Mouse (Mus musculus) kidney, postnatal 36 days (tissue): ENCODE data around the gene Pik3cb.

Experiments used
- DNase-seq, 2 experiments: peaks; one replicate each; pipeline ENCODE4 v3.0.0; 2021 to 2022; ENCODE audit warnings: mixed read lengths in 2 of 2

Gene Pik3cb

DNA sequence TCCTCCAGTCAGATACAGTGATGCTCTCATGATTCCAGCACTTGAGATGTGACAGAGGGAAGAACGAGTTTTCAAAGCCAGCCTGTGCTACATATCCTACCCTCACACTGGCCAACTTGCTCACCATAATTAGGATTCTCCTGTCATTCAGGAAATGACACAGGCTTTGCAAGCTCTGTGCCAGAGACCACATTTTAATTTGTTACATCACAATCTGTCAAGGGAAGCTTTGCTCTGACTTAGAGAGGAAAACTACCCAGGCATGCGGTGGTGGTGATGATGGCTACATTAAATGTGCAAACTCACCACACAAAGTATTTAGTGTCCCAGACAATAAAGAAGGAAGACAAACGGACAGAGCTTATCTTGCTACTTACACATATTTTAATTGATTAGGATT is 59.1 kb downstream of the Pik3cb start:
- DNase-seq = no peak

DNA sequence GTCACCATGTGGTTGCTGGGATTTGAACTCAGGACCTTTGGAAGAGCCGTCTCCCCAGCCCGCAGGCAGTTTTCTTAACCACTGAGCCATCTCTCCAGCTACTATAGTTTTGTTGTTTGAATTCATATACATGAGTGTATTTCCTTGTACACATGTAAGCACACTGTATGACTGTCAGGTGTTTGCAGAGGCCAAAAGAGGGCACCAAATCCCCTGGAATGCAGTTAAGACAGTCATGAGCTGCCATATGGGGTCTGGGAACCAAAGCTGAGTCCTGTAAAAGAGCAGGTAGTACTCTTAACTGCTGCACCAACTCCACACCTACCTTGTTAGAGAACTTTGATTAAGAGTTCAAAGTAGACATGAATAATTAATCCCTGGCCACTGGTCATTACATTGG is 59.8 kb downstream of the Pik3cb start:
- peak; percentile 17 to 35 for DNase-seq

DNA sequence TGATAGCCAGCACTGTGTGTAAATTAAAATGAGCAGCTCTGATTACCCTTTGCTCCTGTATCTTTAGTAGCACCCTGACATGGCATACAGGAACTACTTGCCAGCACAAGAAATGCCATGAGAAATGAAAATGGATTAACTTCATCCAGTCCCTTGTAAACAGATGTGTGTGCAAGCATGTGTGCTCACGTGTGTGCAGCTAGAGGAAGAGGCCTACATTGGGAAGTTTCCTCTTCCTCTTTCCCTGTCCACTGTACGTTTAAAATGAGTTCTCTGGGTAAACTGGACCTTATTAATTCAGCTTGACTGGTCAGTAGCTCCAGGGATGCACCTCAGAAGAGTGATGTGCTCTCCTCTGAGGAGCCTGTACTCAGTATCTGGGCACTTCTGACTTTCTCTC is 66.0 kb downstream of the Pik3cb start:
- no peak for DNase-seq

DNA sequence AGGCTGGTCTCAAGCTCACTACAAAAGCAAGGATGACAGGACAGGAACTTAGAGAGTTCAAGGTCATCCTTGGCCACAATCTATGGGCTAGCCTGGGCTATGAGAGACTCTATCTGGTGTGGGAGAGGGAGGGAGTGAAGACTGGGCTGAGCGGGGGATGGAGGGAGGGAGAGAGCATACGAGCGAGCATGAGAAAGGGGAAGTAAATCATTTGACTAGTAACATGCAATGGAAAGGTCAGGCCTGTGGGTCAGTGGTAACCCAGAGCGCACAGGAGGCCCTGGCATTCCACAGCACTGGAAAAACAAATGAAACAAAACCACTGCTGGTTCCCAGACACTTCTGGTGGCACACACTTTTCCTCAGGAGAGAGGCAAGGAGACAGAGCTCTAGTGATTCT is 67.9 kb downstream of the Pik3cb start:
- DNase-seq = no peak

DNA sequence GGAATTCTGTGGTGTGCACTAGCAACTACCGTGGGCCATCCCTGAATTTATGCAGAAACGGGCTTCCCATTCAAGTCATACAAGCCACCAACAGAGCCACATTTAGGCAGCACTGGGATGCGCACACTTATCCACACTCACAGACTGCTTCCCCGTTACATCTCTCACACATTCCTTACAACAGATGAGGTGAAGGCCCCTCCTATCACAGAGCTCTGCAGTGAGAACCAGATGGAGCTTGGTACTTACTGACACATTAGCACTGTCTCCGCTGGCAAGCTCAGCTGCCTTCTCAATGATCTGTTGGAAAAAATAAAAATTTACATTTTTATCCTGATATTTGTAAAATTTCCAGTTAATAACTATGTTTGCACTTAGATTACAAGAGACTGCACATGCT is 75.1 kb downstream of the Pik3cb start:
- DNase-seq = no peak

DNA sequence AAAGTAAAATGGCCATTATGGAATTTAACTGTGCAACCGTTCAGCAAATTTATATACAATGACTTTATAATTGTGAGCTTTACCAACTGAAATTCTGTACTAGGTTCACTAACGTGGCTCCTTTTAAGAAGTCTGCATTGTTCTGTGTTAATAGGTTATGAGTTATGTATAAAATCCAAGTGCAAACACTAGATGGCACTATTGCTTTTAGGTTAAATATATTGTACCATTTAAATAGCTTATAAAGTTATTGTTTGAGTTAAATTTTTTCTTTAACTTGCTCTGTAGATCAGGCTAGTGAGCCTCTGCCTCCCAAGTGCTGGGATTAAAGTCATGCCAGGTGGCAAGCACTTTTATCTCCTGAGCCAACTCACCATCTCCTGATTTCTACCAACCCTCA is 76.2 kb downstream of the Pik3cb start:
- DNase-seq = peak in 1 of 2 experiments; percentile 42

DNA sequence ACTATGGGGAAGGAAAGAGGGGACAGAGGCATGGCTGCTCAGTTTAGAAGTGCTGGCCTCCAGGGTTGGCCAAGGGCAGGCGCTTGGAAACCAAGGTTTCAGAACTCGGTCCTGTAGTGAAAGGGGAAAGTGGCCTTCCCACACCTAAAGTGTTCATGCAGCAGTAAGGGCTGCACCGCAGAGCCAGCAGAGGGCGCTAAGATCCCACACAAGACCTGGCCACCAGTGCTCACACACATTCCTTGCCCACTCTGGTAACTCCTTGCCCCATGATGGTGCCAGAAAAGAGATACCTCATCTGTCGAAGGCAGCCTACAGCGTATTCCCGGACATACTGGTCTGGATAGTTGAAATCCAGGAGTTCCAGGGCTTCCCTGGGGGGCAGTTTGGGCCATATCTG is 77.9 kb downstream of the Pik3cb start:
- peak; percentile 66 to 90 for DNase-seq

DNA sequence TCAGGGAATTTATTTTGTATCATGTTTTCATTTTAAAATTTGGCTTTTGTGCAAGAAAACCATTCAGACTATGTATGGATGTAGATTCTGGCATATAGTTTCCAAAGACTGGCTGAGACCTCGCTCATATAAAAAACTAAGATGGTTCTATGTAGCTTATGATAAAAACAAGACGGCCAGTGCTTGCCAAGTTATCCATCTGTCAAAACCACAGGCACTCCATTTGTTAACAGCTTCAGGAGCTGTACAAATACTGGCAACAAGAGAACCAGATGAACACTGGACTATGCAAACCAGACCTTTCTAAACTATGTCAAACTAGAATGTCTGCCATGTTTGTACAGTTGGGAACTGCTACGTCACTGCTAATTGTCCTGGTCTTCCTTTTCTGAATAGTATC is 82.7 kb downstream of the Pik3cb start:
- DNase-seq = no peak

DNA sequence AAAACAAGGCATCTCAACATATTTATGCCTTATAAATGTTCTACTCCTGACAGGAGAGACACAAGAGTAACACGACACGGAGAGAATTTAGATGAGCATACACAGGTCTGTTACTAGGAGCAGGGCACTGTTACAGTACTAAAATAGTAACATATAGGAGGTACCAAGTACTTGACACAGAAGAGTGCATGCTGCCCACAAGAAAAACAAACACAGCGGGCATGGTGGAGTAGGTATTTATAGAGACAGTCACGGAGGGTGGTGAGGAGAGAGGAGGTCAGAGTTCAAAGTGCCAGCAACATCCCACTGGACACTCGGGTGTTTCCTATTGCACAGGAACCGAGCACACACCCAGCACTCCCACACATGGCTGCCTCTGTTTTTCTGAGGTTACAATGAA is 90.7 kb downstream of the Pik3cb start:
- DNase-seq = peak in 1 of 2 experiments; percentile 11

DNA sequence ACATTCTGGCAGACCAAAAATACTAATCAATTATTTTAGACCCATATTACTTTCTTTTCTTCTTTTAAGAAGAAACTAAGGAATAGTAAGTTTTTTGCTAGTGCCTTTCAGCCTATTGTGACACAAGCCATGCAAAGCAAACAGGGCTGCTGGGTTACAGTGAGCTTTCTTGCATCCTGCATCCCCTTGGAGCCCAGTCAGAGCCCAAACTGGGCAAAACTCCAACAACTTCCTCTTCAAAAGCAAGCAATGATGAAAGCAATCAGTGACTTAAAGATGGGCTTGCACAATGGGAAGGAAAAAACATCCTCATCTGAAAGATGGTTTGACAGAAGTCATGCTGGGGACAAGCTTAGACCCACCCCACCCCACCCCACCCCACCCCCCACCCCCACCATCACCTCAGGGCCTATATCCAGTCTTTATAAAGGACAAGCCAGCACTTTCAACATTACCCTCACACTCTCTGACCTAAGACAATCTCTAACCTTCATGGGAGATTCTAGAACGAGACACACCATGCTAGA is 91.6 kb downstream of the Pik3cb start:
- DNase-seq = peak; percentile 33 to 41

DNA sequence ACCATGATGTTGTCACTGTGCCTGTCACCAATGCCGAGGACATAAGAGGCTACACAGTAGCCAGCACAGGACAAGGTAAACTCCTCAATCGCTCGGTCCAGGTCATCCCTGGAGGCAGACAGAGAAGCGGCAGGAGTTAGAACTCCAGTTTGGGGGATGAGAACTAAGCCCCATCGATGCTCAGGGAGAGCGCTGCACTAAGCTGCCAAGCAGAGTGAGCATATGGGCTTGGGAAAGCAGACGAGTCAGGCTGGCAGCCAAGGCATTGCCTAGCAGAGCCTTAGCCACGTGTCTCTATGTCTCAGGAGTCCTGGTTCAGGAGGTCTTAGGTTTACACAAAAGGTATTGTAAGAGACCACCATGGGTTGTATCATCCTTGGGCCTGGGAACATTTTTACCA is 95.7 kb downstream of the Pik3cb start:
- DNase-seq = no peak

DNA sequence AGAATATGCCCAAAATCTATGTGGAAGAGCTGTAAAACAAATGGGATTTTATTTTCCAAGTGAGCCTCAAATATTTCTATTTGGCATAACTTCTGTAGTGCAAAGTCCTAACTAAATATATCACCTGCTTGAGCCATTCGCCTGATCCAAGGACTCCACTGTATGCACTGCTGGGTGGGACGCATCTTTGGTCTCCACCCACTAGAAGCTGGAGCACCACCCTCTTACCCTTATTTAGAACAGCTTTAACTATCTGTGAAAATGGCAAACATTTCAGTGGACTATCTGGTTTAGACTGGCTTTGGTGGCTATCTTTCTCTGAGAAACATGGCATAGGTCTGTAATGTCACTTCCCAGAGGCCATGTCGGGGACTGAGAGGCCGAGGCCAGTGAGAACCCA is 97.8 kb downstream of the Pik3cb start:
- DNase-seq = no peak

DNA sequence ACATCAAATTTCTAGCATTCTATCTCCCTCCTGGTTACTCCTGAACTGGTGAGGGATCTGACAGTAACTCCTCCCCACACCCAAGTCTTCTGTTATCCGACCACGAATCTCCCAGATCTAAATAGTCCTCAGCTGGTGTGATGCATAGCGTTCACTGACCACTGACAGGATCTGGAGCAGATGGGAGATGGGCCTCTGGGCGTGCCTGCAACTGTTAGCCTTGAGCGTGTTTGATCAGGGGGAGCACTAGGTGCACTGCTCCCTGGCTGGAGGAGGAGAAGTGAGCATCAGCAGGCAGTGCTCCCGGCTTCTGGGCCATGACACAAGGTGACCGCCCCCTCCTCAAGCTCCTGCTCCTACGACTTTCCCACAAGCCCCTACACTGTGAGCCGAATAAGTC is 98.4 kb downstream of the Pik3cb start:
- DNase-seq = no peak

DNA sequence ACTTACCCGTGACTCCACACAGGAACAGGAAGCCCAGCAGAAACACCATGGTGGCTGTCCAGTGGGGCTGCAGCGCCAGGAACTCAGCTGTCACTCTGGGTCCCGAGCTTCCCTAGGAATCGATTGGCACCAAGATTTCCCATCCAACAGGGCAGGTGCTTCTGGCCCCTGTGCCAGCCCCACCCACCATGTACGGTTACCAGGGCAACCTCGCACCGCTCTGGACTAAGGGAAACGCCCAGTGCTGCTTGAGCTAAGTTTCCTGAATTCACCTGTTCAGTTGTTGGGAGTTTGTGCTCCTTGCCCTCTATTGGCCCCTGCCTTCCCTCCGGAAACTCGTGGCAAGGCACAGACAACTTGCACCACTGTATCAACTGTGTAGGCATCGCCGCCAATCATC is 104.8 kb downstream of the Pik3cb start, which contains the start of gene Gm1123:
Gm1123 (minus strand) TSS at position 141 of the 400 bp plus-strand sequence.
- DNase-seq = no peak

DNA sequence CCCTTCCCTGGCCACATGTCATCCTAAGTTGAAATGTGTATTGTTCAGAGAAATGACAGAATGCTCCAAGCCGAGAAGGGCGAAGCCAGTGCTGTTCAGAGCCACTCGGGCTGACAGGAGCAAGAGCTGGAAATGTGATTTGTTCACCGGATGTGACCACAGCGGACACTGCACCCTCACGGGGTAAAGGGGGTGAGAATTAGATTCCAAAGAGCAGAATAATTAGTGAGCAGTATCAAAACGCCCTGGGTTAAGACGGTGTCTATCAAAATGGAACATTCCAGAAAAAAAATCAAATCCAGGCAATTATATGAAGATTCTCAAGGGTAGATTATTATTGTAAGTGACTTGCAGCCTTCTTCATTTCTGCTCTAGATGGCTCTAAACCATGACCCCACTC is 106.3 kb downstream of the Pik3cb start:
- DNase-seq = no peak

DNA sequence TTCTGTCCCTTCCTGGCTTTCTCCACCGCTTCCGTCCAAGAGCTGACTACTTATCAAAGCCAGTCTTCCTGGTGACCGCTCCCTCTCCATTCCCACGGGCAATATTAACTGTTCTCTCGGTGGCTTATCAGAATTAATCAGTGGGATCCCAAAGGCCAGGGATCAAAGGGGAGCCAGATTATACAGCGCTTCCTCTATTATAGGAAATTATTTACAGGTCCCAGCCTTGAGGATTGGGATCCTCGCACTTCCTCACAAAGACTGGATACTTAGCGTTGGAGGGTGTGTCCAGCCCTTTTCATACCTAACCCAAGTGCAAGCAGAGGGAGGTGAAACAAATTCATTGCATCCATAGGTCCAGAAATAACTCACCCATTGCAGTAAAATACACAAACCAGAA is 108.4 kb downstream of the Pik3cb start:
- DNase-seq = no peak

DNA sequence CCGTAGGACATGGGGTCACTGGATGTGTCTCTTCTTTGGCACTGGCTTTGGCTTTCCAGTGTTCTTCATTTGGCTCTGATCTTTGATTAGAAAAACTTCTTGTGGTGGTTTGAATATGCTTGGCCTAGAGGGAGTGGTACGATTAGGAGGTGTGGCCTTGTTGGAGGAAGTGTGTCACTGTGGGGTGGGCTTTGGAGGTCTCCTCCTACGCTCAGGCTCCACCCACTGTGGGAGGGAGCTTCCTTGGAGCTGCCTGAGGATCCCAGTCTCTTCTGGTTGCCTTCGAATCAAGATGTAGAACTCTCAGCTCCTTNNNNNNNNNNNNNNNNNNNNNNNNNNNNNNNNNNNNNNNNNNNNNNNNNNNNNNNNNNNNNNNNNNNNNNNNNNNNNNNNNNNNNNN is 118.7 kb downstream of the Pik3cb start:
- DNase-seq = no peak

DNA sequence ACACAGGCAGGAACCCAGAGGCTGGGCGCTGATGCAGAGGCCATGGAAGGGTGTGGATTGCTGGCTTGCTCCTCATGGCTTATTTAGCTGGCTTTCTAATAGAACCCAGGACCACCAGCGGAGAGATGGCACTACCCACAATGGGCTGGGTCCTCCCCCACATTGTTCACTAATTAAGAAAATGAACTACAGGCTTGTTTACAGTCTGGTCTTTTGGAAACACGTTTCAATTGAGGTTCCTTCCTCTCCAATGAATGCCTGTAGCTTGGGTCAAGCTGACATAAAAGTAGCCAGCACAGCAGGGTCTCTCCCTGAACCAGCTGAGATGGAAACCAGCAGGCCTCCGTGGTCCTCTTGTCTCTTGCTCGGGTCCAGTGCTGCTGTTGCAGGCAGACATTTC is 119.3 kb downstream of the Pik3cb start:
- no peak for DNase-seq

DNA sequence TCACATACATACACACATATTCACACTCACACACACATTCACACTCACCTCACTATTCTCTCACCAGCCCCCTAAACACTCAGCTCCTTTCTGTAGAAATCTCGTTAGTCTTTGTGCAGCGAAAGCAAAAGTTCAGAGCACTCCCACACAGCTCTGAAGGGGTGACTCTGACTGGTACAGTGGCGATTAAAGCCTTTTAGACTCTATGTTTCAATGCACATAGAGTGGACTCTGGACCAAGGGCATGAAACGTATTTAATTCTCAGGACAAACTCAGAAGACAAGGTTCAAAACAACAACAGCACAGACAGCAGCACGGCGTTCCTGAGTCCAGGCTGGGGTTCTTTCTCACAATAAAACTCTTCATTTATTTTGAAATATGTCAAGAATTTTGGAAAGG is 122.7 kb downstream of the Pik3cb start:
- peak; percentile 48 to 70 for DNase-seq

DNA sequence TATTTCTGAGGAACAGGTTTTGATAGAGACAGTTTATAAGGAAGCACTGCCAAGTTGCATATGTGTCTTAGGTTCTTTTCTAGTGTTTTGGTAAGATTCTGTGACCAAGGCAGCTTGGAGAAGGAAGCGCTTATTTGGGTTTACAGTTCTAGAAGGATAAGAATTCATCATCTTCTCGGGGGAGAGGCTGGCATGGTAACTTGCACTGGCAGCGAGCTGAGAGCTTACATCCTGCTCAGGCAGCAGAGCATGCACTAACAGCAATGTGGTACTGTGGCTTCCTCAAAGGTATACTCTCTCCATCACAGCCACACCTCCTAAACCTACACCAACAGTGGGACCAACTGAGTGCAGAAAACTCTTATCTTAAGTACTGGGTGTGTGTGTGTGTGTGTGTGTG is 123.7 kb downstream of the Pik3cb start:
- no peak for DNase-seq

DNA sequence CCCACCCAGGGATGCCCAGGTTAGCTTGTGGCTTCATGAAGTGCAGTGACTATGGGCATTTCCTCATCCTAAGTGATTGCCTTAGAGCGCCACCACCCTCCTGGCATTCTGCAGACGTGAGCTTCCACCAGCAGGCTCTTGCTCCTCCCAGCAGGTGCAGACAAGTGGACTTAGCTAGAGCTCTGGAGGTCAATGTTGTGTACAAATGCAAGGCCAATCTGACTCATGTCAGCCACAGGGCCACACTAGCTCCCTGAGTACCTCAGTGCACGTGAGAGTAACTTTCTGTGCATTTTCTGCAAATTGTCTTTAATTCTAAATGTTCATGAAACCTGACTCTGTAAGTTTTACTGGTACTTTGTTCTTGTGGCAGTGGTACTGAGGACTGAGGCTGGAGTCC is 124.1 kb downstream of the Pik3cb start:
- peak; percentile 23 for DNase-seq

DNA sequence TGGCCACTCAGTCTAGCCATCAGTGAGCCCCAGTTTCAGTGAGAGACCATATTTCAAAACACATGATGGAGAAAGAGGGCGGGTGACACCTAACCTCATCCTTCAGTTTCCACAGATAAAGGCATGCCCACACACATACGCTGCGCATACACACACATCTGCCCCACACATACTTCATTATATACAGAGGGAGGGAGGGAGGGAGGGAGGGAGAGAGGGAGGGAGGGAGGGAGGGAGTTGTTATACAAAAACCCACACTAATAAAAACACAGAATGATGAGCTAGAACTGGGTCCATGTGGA is 130.6 kb downstream of the Pik3cb start:
- DNase-seq = no peak

DNA sequence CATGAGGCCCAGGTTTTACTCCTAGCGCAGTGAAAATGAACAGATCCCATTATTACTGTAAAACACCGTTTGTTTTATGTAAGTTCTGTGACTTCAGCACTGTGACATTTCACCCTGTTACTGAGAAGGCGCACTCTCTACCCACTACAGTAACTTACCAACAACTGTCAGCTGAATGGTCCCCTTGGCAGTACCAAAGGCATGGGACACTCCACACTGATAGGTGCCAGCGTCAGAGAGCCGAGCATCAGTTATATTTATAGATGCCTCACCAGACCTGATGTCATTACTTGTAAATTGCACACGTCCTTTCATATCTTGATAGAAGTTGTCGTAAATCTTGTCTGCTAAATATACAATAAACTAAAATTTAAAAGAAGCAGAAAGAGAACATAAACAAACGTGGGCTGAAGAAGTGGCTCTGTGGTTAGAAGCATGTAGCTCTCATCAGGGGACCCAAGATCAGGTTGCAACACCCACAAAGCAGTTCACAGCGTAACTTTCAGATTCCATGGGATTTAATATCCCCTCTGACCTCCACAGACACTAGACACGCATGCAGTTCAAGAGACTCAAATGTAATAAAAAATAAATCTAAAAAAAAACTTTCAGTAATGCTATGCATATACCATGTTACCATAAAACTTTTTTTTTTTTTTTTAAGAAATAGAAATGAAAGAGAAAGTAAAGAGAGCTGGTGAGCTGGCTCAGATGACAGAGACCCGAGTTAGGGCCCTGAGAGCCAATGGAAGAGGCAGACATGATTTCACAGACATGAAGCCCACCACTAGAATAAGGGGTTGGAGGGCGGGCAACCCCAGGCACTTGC is 131.1 kb downstream of the Pik3cb start:
- no peak for DNase-seq

DNA sequence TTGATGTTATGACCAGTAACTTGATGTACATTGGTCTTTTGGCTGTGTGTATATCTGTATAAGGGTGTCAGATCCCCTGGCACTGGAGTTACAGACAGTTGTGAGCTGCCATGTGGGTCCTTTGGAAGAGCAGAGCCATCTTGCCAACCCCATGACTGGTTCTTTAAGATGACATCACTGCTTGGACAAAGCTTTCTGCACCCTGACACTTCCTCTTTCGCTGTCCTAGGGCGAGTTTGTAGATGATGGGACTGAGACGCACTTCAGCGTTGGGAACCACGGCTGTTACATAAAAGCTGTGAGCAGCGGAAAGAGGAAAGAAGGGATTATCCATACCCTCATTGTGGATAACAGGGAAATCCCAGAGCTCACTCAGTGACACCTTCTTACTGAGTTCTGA is 139.1 kb downstream of the Pik3cb start:
- no peak for DNase-seq

DNA sequence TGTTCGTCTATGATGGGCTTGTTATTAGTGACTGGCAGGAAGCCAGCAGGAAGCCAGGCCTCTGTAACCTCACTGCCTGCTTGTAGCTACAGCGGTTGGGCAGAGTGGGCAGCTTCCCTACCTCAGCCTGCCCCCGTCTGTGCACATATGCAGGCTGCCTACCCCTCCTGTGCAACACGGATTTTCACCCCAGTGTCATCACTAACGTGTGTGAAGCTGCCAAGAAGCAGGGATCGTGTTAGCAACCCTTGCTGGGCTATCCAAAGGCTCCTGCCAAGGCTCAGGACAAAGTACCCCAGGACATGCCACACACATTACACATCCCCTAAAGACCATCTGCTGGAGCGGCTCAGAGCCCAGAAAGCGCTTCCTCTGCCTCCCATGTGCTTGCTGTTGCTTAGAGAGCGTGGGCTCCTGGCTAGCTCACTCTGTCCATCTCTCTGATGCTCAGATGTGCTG is 140.5 kb downstream of the Pik3cb start:
- no peak for DNase-seq
